Mouse (Mus musculus) midbrain, embryonic 14.5 days (tissue): ENCODE data around the gene Galnt15. TPM values are rescaled to one million over a fixed set of nuclear protein-coding genes. Genes with fewer than 3 reads are reported as not detected.

ENCODE experiments used
- ATAC-seq: fragments of 200-750 bp; cut with Nextera tagmentation; 2 replicates; pipeline ENCODE4 v1.8.0; 2017; ENCODE audit warnings: moderate number of reproducible peaks, moderate library complexity; ENCODE audit not compliant: low FRiP score, low TSS enrichment
- DNase-seq: peaks from one replicate; pipeline ENCODE4 v3.0.0-alpha.2; 2015
- H3K27ac ChIP-seq: fragments of 300-500 bp; sonication (generic); replicated peaks from 2 replicates; pipeline ENCODE4 v1.5.1; 2014; ENCODE audit warnings: mild to moderate bottlenecking, low read depth, low read length, moderate library complexity
- H3K27me3 ChIP-seq: fragments of 300-500 bp; sonication (generic); 2 replicates; pipeline ENCODE4 v1.6.1; 2014; ENCODE audit warnings: low read length, control low read depth, mixed read lengths; ENCODE audit not compliant: control insufficient read depth, insufficient read depth
- H3K36me3 ChIP-seq: fragments of 300-500 bp; sonication (generic); 2 replicates; pipeline ENCODE4 v1.6.1; 2014; ENCODE audit warnings: low read length, control low read depth; ENCODE audit not compliant: control insufficient read depth, insufficient read depth
- H3K4me1 ChIP-seq: fragments of 300-500 bp; sonication (generic); 2 replicates; pipeline ENCODE4 v1.6.1; 2014; ENCODE audit warnings: mild to moderate bottlenecking, antibody characterized with exemption, low read length, control low read depth; ENCODE audit not compliant: control insufficient read depth, insufficient read depth
- H3K4me2 ChIP-seq: fragments of 300-500 bp; sonication (generic); 2 replicates; pipeline ENCODE4 v1.6.1; 2014; ENCODE audit warnings: mild to moderate bottlenecking, low read length, moderate library complexity
- H3K4me3 ChIP-seq: fragments of 300-500 bp; sonication (generic); replicated peaks from 2 replicates; pipeline ENCODE4 v1.5.1; 2014; ENCODE audit warnings: low read depth, low read length
- H3K9ac ChIP-seq: fragments of 300-500 bp; sonication (generic); replicated peaks from 2 replicates; pipeline ENCODE4 v1.6.1; 2014; ENCODE audit warnings: mild to moderate bottlenecking, low read length, moderate library complexity
- H3K9me3 ChIP-seq: fragments of 300-500 bp; sonication (generic); 2 replicates; pipeline ENCODE4 v1.6.1; 2016; ENCODE audit warnings: low read length, control low read depth, mixed read lengths; ENCODE audit not compliant: control insufficient read depth
- WGBS: fragments of 180-500 bp; shearing (Covaris S2); extraction: QIAGEN DNeasy Blood & Tissue Kit; methylation state at CpG from one replicate; pipeline ENCODE4 v1.1.7; 2014; 5-methylcytosine and 5-hydroxymethylcytosine counted together
- polyA plus RNA-seq: library from polyadenylated mRNA; unstranded; fragments of >200 nt; fragmentation: Nextera tagmentation; extraction: Ambion mirVana; gene quantifications from 2 replicates; pipeline ENCODE4 v1.2.1, GENCODE M21; 2014

Gene Galnt15
- 0.25 and 0.39 TPM in 2 replicates for polyA plus RNA-seq

DNA sequence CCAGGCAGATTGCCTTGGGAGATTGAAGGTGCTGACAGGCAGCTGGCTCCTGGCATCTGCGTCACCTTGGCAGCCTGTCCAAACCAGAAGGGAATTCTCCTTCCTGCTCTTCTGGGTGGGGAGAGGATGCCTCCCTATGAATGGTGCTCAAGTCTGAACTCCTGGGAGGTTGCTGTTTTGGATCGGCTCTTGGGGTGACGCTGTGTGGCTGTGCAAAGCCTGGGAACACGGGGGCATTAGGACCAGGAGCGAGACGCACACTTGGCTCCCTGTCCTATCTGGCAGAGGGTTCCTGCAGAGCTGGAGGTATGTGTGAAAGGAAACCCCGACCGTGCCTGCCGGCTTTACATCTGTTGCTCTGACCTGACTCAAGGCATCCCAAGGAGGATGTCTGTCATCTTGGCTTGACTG lies at the start of gene Galnt15:
Galnt15 (plus strand) TSS at position 309 of the 411 bp plus-strand sequence.
- ATAC-seq: no peak

DNA sequence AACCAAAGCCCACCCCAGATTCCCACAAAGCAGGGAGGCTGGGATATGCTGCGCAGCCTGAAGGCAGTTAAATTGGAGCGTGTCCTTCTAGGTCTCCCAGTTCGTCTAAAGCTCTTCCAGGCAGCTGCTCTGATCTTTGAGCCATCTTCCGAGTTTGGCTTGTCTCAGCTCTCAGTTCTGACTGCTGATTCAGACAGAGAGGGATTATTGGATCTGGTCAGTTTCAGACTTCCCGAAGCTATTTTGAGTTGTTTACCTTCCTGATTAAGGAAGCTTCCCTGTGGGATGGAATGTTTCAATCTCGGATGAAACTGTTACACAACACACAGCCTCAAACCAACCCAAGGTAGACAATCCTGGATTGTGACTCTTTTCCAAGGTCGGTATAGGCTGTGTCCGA lies 34.8 kb upstream of the Galnt15 start:
- WGBS: 63% methylated on average over 8 of the region's 8 CpGs
- Histone ChIP-seq H3K4me1 (no peaks in the 10 kb centered on the region), H3K36me3 (no peaks in the 10 kb centered on the region), H3K4me2 (no peak overlapping the region), H3K27me3 (no peaks in the 10 kb centered on the region), H3K9me3 (no peaks in the 10 kb centered on the region), H3K9ac (no peak overlapping the region), H3K4me3 (no peak overlapping the region), H3K27ac (no peak overlapping the region)
- ATAC-seq: no peak
- DNase-seq: no peak

More for the DNA sequence above, at the start of gene Galnt15:
- Histone ChIP-seq H3K27me3 (no peaks in the 10 kb centered on the region), H3K9me3 (no peaks in the 10 kb centered on the region), H3K4me3 (no peak within 1 kb of the TSS), H3K4me1 (peaks cover 9% of the 10 kb centered on the region), H3K36me3 (no peaks in the 10 kb centered on the region), H3K9ac (no peak within 1 kb of the TSS), H3K27ac (no peak within 1 kb of the TSS), H3K4me2 (peak within 1 kb of the TSS; percentile 6; the same call in 1 of the 2 replicates)
- peak; percentile 39 for DNase-seq
- 15% methylated on average over 9 of the region's 9 CpGs for WGBS

DNA sequence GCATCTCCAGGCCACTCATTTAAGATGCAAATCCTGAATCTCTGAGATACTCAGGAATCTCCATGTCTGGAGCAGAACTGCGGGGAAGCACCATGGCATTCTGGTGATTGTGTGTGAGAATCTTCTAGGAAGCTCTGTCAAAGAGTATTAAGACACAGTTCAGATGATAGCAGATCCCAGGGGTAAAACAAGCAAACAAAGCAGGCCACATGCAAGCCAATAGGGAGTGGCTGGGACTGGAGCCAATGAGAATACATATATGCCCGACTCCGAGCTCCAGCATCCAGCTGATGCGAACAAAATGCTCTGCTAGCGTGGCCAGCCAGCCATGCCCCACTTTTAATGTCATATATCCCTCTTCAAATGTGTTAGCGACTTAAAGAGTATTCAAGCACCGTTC lies 27.8 kb upstream of the Galnt15 start:
- Histone ChIP-seq H3K4me3 (no peak overlapping the region), H3K4me1 (0 out of 2 replicates have a peak, but pooled peaks cover 3% of the 10 kb centered on the region), H3K27ac (no peak overlapping the region), H3K9ac (no peak overlapping the region), H3K36me3 (no peaks in the 10 kb centered on the region), H3K4me2 (no peak overlapping the region), H3K9me3 (no peaks in the 10 kb centered on the region), H3K27me3 (no peaks in the 10 kb centered on the region)
- ATAC-seq: no peak
- WGBS: 61% methylated on average over 7 of the region's 7 CpGs
- DNase-seq: peak; percentile 48

DNA sequence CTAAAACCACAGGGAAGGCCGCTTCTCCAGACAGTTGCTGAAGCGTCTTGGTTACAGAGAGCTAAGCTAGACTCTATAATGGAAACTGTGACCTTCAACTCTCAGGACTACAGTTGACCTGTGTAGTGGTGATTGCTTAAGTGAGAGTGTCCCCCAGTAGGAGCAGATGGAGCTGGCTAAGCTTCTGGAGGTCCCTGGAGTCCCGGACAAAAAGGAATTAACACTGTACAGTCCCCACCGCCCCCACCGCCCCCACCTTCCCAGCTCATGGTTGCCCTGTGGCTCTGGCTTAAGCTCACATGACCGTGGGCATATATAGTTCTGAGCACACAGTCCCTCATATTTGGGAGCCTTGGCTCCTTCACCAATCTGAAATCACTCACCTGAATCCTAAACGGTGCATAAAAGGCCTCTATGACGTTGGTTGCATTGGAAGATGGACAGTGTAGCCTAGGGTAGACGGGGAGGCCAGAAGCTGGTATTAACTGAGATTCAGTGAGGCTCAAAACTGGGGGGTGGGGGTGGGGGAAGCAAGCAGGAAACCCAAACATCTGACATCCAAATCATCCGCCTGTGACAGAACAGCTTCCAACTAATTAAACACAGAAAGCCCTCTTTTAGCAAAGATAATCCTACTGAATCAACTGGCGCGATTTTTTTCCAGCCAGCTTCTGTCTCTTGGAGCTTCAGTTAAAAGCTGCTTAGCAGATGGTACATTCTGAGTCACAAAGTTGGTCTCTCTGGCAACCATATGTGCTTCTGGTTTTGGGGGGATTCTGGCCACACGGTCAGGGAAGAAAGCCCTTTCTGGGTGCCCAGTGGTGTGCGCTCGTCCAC lies 26.1 kb upstream of the Galnt15 start:
- Histone ChIP-seq H3K9me3 (no peaks in the 10 kb centered on the region), H3K27ac (no peak overlapping the region), H3K9ac (no peak overlapping the region), H3K27me3 (no peaks in the 10 kb centered on the region), H3K4me2 (no peak overlapping the region), H3K4me3 (no peak overlapping the region), H3K36me3 (no peaks in the 10 kb centered on the region), H3K4me1 (0 out of 2 replicates have a peak, but pooled peaks cover 3% of the 10 kb centered on the region)
- ATAC-seq: no peak
- peak; percentile 65 for DNase-seq
- 45% methylated on average over 15 of the region's 15 CpGs for WGBS

DNA sequence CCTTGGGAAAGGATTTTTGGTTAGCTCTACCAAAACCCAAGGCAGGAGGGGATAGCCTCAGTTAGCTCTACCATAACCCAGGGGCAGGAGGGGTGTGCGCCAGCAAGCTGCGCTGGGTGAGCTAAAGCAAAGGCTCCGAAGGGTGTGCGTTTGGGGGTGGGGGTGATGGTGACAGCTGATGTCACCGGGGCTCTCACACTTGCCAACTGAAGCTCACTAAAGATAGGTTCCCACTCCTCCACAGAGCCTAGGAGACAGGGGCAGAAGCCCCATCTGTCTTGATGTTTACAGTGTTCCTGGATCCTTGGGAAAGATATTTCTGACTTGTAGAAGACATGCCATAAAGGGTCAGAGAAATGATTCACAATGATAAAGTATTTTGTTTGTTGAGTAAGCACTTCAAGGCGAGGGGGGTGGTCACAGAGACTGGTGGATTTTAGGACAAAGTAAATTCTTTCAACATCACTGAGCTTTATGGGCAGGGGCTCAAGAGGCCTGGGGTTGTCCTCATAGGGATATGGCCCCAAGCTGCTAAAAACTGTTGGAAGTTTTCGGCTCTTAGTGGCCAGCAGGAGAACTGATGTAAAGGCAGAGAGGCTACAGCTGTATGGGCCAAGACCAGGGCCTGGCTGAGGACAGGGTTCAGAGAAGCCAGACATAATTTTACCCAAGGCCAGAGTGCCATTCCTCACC lies 24.7 kb upstream of the Galnt15 start:
- H3K27me3 ChIP-seq: no peaks in the 10 kb centered on the region
- H3K36me3 ChIP-seq: no peaks in the 10 kb centered on the region
- H3K4me2 ChIP-seq: no peak overlapping the region
- no peak for ATAC-seq
- H3K9ac ChIP-seq: no peak overlapping the region
- no peak overlapping the region for H3K4me3 ChIP-seq
- H3K9me3 ChIP-seq: no peaks in the 10 kb centered on the region
- no peak overlapping the region for H3K27ac ChIP-seq
- 0 out of 2 replicates have a peak, but pooled peaks cover 3% of the 10 kb centered on the region for H3K4me1 ChIP-seq
- 89% methylated on average over 7 of the region's 7 CpGs for WGBS
- no peak for DNase-seq

DNA sequence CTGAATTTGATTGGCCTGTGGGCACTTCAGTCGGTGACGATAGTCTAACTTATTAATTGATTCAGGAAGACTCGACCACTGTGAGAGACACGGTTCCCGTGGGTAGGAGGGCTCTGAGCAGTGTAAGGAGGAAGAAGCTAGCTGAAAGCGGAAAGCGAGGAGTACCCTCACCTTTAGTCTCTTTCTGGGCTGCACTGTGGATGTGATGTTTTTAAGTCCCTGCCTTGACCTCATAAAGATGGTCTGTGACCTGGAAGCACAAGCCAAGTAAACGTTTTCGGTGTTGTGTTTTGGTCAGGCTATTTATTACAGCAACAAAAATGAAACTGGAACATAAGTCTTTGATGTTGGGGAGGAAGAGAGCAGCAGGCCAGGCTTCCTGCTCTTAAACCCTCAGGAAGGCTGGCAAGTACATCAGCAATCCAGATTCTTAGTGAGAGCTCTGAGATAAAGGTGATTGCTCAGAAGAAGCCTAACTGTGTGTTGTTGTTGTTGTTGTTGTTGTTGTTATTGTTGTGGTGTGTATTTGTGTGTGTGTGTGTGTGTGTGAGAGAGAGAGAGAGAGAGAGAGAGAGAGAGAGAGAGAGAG lies 23.0 kb upstream of the Galnt15 start:
- 0 out of 2 replicates have a peak, but pooled peaks cover 3% of the 10 kb centered on the region for H3K4me1 ChIP-seq
- H3K4me2 ChIP-seq: no peak overlapping the region
- H3K4me3 ChIP-seq: no peak overlapping the region
- no peaks in the 10 kb centered on the region for H3K9me3 ChIP-seq
- WGBS: 86% methylated on average over 9 of the region's 9 CpGs
- DNase-seq (no peak), ATAC-seq (no peak)
- no peaks in the 10 kb centered on the region for H3K27me3 ChIP-seq
- H3K9ac ChIP-seq: no peak overlapping the region
- H3K36me3 ChIP-seq: no peaks in the 10 kb centered on the region
- H3K27ac ChIP-seq: no peak overlapping the region

DNA sequence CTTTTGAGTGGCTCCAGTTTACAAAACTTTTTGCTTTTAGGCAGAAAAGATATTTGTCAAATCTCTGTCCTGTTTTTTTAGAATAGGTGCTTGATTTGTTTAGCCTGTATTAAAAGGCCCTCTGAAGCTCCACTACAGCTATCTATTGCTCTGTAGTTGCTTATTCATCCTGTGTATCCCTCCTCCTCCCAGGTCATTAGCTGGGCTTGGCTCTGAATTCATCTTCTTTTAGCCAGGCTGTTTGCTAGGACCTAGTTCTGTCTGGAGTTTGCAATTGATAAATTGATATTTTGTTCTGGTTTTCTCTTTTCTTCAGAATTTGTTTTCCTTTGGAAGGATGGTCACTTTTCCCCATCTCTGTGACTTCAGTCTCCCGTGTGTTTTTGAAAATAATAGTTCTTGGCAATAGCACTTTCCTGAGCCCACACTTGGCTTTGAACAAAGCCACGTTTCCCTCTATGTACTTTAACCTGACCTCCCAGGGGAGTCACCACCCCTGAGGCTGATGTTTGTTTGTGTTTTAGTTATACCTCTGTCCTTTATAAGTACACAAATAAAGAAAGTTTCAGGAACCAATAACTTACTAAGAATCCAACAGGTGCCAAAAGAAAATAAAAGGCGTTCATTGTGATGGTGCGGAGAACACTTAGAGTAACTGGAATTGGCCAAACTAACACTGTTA lies 21.0 kb upstream of the Galnt15 start:
- no peaks in the 10 kb centered on the region for H3K27me3 ChIP-seq
- ATAC-seq (no peak), DNase-seq (no peak)
- no peak overlapping the region for H3K4me2 ChIP-seq
- no peaks in the 10 kb centered on the region for H3K36me3 ChIP-seq
- no peak overlapping the region for H3K4me3 ChIP-seq
- H3K27ac ChIP-seq: no peak overlapping the region
- no peaks in the 10 kb centered on the region for H3K9me3 ChIP-seq
- no peaks in the 10 kb centered on the region for H3K4me1 ChIP-seq
- 91% methylated on average over 4 of the region's 4 CpGs for WGBS
- no peak overlapping the region for H3K9ac ChIP-seq

DNA sequence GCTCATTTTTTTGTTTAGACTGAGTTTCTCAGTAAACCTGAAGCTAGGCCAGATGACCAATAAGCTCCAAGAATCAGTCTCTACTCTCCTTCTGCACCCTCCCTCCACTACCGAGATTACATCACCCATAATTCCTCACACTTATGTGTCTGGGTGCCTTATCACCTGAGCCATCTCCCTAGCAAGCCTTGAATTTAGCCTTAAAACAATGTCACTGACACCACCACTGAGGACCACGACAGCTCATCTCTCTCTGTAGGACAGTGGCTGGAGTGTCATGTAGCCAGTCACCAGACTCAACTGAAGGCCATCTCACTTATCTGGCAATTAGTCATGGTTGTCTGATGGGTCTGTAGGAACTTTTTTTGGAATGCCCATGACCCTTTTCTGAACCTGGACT lies 19.1 kb upstream of the Galnt15 start:
- Histone ChIP-seq H3K4me2 (no peak overlapping the region), H3K27ac (no peak overlapping the region), H3K9me3 (no peaks in the 10 kb centered on the region), H3K4me1 (no peaks in the 10 kb centered on the region), H3K4me3 (no peak overlapping the region), H3K36me3 (no peaks in the 10 kb centered on the region), H3K9ac (no peak overlapping the region), H3K27me3 (no peaks in the 10 kb centered on the region)
- ATAC-seq: no peak
- 94% methylated on average over 2 of the region's 2 CpGs for WGBS
- DNase-seq: no peak
